Mouse (Mus musculus): ENCODE data around the gene Lypd3.

- peak; percentile 100 for TF ChIP-seq CTCF (IDR thresholded peaks at IDR 0.05; ENCODE audit: low read depth, low read length)
- no peak for TF ChIP-seq POLR2A (IDR thresholded peaks at IDR 0.05; ENCODE audit: insufficient read depth, low read length)
- no peak; the same call in 1 of the 2 replicates for TF ChIP-seq EP300 (IDR thresholded peaks at IDR 0.05; ENCODE audit: insufficient read depth, low read depth, low read length)
Measured at GRCm38 (mm10) chr7:24600941-24601597, 35.3 kb upstream of the Lypd3 start.
